Mouse (Mus musculus) bone marrow macrophage, adult 2 months (primary cell): ENCODE results near the gene Taar8c.
"Not testable (repeated sequence)": the region's sequence is repeated elsewhere in the genome, so short reads cannot be mapped to it uniquely, and the experiment has no call there.

Experiments
- CTCF ChIP-seq: IDR thresholded peaks from 2 replicates; pipeline ENCODE4 v1.5.1; 2012; ENCODE audit warnings: low read depth, mild to moderate bottlenecking, low read length, moderate library complexity
- POLR2A ChIP-seq: IDR thresholded peaks from 2 replicates; pipeline ENCODE4 v1.6.1; 2012; ENCODE audit warnings: mild to moderate bottlenecking, low read depth, low read length, borderline replicate concordance

DNA sequence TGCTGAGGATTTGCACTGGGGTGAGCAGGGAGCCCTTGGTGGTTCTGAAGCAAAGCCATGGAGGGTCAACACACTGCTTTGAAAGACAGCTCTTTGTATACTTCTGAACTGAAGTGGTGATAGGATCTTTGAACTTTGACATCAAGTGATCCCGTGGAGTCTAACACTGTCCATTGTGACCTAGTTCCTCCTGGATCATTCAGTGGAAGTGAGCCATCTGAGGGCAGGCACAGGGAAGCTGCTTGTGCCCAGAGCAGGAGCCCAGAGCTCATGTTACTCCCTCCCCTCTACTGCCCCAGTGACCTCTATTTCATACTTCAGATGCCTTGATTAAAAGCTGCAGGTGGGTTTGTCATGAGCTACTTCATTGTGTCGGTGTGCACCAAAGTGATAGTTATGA, 4.7 kb downstream of the Taar8c start:
- not testable (repeated sequence) for TF ChIP-seq POLR2A, CTCF
